Mouse (Mus musculus) frontal cortex, postnatal 10 days (tissue): ENCODE measurements around the gene Klb.
"Not testable (repeated sequence)": the region's sequence is repeated elsewhere in the genome, so short reads cannot be mapped to it uniquely, and the experiment has no call there.

ENCODE experiments used
- DNase-seq, 2 experiments: peaks; one replicate each; pipeline ENCODE4 v3.0.0; 2022; ENCODE audit warnings: low spot score in 2 of 2, mixed read lengths in 1 of 2

Gene Klb

DNA sequence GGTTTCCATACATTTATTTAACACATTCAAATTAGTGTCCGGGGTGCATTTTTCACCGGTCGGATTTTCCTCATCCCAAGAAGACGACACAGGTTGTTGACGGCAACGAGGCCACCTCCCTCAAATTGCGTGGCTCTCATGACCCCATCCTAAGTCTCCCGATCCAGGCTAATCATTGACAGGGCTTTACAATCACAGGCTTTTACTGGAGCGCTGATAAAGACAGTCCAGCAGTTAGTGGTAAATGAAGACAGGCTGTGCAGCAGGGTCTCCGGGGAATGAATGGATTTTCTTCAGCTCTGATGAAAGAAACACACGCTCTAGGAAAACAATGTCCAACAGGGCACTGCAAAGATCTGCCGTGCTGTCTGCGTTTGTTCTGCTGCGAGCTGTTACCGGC, at the start of gene Klb:
Klb (plus strand) TSS at position 147 of the 400 bp plus-strand sequence.
- DNase-seq: no peak

DNA sequence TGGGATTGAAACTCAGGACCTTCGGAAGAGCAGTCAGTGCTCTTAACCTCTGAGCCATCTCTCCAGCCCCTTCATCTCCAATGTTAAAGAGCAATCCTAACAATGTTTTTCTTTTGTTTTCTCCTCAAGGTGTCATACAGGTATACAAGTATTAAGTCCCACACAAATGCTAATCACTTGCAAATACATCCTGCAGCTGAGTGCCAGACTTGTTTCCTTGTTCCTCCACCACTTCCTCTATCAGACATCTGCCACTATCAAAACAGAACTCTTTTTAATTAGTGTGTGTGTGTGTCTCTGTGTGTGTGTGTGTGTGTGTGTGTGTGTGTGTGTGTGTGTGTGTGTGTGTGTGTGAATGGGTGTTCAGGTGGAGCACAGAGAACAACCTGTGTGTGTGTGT, 48.5 kb upstream of the Klb start:
- not testable (repeated sequence) for DNase-seq

DNA sequence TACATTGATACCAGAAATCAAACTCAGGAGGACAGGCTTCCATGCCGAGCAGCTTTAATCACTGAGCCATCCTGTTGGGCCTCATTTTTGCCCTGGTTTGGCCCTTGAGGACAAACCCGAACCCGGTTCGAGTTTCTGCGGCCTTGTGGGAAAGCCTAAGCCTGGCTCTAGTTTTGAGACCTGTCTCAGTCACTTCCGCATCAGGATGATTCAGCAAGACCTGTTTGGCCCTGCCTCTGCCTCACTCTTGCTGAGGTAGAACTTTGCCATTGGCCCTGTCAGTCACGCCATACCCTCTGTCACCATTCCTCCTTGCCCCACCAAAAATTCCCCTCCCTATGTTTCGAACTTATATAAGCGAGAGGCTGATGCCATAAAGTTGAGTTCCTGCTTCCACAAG, 48.0 kb upstream of the Klb start:
- no peak for DNase-seq

DNA sequence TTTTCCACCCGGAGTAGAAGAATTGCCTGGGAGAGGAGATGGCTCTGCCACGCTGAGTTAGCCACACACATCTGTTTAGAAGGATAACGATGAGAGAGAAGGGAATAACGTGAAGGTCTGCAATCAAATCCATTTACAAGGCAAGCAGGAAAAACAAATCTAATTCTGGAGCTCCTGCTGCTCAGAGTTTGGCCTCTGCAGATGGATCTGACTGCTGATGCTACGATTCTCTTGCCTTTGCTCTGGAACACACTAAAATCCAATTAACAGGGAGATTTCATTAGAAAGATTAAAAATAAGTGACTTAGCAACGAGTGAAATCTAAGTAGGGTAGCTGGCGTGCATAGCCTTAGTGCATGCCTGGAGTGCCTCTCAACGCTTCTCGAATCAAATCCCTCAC, 42.6 kb upstream of the Klb start:
- no peak for DNase-seq

DNA sequence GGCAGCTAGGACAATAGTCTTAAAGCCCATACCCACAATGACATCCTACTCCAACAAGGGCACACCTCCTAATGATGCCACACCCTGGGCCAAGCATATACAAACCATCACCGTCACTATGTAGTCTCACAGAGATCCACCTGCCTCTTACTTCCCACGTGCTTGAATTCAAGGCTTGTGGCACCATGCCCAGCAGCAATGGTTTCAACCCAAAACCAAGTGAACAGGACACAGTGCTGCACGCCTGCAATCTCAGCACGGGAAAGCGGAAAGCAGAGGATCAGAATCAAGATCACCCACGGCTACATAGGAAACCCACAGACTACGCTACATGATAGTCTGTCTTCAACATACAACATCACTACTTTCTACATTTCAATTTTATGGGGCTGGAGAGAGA, 39.9 kb upstream of the Klb start:
- no peak for DNase-seq

DNA sequence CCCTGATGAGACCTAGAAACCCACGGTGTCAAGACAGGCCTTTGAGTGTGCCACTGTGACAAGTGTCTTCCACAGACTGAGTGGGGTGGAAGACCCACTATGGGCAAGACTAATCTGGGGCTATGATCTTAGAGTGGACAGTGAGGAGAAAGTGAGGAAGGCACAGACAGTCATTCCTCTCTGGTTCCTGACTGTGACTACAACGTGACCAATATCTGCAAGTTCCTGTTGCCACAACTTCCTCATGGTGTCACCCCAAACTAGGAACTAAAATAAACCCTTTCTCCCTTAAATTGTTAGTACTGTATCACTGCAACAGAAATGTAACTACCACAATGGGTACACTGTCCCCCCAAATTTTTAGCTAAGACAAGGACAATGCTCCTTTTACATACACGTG, 39.2 kb upstream of the Klb start:
- DNase-seq: no peak

DNA sequence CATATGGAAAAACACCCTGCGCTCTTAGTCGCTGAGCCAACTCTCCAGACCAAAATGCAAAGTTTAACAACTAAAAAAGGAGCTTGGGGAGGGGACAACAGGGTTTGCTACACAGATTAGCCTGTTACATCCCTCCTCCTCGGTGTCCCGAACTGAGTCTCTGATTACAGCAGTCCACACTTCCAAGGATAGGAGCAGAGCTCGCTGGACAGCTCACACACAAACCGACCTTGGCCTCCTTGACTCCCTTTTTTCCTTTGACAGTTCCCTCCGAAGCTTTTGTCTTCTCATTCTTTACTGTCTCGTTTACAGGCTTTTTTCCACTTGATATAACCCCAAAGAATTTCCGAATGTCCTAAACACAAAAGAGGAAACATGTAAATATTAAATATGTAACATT, 28.9 kb upstream of the Klb start:
- no peak for DNase-seq

DNA sequence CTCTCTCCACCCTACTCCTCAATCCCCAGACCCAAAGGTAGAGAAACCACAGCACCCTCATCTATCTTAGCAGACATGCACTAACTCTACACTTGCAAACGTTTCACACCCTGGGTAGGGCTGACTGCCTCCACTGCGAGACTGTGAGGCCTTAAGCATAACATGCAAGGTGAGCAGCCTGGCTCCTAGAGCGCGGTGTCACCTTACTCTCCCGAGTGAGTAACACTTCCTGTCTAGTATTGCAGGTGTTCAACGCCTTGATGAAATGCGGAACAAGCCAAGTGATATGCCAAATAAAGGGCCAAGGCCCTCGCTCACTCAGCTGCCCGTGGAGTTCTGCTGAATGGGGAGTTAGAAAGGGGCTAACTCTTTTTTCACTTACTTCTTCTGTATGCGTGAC, 25.9 kb upstream of the Klb start:
- DNase-seq: no peak

DNA sequence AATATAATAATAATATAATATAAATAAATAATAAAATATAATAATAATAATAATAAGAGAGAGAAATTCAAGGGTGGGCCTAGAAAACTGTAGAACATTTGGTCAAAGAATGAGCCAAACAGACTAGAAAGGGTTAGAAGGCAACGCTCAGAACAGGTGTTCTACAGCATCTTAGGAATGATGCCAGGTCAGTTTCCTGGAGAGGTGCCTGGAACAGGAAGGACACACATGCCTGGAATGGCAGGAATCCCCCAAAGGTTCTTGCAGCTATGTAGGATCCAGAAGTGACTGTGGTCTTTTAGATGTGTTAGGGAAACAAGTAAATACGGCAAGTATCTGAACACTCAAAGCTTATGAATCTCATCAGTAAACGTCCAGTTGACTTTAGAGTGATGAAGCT, 23.8 kb upstream of the Klb start:
- DNase-seq: no peak

DNA sequence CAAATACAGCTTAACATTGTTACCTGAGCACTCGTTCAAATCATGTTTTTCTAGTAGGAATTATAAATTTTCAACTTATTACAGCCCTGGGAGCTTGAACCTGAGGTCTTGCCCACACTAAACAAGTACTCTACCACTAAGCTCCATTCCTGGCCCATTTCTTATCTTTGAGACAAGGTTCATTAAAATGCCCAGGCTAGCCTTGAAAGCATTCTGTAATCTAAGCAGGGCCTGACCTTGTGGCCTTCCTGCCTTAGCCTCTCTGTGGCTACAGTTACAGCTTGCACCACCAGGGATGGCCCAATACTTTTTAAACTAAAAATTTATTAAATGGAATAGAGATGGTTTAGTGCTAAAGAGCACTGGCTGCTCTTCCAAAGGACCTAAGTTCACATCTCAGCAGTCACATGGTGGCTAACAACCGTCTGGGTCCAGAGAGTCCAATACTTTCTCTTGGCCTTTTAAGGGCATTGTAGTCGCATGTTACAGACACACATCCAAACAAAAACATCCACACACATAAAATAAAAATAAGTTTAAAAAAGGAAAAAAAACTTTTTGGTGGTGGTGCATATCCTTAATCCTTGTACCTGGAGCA, 23.3 kb upstream of the Klb start:
- DNase-seq: no peak

DNA sequence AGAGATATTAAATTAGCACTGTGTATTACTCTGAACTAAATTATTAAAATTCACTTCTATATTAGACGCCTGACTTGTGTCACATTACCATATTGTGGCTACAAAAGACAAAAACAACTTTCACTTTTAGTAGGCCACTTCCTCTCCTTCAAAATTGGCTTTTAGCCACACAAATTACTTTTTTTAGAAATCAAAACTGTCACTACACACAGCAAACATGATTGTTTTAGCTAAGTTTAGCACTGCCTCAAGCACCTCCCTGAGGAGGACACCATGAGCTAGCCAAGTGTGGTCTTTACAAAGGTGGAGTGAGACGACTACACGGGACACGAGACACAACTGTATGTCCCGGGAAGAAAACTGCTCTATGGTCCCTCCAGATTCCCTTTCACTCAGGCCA, 21.9 kb upstream of the Klb start:
- no peak for DNase-seq

DNA sequence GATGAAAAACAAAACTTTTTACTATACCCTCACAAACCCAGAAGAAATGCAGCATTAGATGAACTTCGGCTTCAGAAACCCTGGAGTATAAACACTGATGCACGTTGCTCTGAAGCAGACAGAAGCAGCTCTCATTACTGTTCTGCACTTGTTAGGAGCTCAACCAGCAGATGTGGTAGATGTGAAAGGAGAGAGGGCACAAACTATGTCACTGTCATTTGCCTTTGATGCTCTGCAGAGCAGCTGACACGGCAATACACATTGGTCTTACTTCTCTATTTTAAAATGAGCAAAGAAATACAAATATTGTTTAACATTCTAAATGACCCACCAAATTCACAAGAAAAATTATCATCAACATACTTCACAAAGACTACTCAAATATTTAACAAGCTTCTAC, 18.1 kb upstream of the Klb start:
- no peak for DNase-seq

DNA sequence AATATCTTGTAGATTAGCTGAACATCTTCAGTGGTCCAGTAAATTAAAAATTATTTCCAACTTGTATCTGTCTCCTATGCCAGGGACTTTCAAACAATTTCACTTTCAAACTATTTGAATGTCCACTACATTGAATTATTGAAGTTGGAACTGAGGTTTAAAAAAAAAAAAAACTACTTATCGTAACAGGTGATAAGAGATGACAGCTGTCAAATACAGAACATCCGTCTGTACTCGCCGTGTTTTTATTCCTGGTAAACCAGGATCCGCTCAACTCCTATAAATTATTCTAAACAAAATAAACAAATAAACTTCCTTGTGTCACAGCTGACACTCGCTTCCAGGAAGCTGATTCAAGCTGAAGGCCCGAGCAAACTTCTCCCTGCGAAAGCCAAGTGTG, 13.3 kb upstream of the Klb start:
- DNase-seq: no peak

DNA sequence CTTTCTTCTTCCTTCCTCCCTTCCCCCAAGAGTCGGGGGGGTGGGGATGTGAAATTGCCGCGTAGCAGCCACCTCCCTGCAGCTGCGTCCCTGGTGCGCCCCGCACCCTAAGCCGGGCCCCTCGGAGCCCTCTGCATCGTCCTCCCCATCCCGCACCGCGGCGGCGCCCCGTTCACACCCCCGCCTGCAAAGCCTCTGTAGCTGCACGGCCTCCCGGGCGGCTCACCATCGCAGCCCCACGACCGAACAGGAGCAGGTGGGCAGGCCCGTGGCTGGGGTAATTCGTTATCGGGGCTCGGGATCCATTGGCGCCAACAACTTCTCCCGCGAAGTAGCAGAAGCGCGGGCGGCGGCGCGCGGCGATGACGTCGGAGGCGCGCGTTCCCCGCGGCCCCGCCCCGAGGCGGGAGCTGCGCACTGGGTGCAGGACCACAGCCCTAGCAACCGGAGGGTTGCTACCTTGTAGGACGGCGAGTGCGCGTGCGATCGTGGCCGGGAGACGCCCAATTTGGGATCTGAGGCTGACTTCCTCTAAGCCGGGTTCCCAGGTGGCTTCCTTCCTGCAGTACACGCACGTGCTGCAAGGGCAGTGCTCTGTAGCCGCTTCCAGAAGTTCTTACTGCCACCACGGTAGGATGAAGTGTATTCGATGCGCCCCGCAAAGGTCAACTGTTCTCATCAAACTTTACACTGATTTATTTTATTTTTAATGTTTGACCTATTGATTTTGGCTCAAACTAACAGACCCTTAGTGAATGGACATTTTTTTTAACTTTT, 12.6 kb upstream of the Klb start, which contains the start of gene Rfc1:
Rfc1 (minus strand) TSS at position 373 of the 777 bp plus-strand sequence.
- peak; percentile 88 to 90 for DNase-seq

DNA sequence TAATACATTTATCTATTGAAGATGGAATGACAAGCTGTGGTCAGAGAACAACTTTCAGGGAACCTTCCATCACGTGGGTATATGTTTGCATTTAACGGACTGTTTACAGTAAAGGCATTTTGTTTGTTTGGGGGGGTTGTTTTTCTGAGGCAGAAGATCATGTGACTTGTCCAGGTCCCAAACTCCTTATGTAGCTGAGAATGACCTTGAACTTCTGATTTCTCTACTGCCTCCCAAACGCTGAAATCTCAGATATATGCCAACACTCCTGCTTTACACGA, 12.1 kb upstream of the Klb start:
- no peak for DNase-seq

DNA sequence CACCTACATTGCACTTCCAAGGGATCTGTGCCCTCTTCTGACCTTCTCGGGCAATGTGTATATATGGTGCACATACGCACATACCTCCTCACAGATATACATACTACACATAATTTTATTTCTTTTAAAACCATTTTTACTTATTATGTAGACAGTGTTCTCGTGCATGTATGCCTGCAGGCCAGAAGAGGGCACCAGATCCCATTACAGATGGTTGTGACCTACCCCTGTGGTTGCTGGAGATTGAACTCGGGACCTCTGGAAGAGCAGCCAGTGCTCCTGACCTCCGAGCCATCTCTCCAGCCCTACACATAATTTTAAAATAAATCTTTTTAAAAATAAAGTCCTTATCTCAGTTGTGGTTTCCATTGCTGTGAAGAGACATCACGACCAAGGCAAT, 9.7 kb upstream of the Klb start:
- no peak for DNase-seq

DNA sequence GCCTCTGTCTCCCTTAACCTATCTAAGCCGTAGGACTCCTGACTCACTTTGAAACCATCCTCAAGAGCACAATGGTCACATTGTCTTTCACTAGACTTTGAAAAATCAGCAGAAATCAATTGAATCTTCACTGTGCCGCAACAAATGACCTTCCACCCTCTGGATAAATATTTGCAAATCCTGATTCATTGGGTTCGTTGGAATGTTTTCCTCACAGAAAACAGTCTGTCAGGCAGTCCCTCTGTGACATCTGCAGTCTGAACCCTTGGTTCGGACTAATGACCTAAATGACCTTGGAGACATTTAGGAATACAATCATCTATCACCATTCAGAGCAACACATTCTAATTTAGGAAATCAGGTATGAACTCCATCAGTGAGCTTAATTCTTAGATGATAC, 7.9 kb upstream of the Klb start:
- no peak for DNase-seq

DNA sequence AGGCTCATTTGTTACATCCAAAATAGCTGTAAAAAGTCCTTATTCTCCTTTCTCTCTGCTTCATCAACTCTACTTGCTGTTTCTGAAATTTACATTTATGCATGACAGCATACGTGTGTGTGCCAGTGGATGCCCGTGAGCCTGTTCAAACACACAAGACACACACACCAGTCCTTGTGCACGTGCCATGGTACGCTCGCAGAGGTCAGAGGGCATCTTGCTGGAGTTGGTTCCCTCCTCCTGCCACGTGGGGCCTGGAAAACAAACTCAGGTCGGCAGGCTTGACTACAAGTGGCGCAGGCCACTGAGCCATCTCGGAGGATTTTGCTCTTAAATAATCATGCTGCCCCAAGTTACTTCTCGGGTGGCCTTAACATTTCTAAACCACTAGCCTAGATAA, 2.4 kb downstream of the Klb start:
- no peak for DNase-seq

DNA sequence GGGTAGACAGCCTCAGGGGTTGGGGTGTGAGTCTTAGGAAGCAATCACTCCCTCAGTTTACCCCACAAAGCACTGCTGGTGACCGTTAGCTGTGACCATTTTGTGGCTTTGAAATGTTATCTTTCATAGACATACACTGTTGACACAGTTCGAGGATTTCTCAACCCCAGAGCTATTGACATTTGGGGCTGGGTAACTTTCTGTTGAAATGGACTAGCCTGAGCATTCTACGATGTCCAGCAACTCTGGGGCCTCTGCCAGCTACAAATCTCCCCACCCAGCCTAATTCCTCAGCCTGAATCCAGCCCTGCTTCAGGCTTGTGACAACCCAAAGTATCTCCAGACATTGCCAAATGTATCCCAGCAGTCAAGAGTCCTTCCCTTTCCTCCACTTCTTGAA, 6.0 kb downstream of the Klb start:
- no peak for DNase-seq

DNA sequence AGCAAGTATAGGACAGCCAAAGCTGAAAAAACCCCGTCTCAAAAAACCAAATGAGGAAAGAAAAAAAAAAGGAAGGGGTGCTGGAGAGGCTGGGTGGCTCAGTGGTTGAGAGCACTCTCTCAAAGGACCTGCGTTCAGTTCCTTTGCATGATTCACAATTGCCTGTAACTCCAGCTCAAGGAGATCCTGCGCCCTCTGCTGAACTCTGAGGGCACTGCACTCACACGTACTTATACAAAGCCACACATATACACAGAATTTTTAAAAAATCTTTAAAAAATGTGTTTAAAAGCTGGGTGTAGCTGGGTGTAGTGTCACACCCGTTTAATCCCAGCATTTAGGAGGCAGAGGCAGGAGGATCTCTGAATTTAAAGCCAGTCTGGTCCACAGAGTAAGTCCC, 6.9 kb downstream of the Klb start:
- DNase-seq: no peak

DNA sequence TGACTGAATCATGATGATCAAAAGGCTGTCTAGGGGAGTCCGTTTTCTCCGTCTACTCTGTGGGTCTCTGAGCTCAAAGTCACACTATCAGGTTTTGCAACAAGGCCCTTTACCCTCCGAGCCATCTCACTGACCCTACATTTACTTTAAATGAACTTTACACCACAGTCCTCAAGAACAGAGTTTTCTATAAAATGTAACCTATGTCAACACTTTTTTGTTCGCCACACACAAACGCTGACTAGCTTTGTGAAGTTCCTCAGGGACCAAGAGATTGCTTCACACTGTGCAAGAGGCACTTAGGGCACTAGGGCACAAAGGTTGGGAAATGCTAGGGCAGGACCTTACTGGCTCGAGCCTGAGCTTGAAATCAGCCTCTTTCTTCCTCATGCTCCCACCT, 8.7 kb downstream of the Klb start:
- DNase-seq: no peak

DNA sequence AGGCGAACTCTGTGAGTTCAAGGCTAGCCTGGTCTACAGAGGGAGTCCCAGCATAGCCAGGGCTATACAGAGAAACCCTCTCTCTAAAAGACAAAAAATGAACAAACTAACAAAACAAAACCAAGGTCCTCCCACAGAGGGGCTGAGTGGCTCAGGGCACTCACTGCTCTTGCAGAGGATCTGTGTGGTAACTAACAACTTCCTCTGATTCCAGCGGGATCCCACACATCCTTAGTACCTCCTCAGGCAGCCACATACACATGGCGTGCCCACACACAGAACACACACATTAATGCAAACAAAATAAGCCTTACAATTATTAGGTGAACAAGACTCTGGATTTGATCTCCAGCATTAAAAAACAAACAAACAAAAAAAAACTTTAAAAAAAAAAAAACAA, 9.7 kb downstream of the Klb start:
- no peak for DNase-seq

DNA sequence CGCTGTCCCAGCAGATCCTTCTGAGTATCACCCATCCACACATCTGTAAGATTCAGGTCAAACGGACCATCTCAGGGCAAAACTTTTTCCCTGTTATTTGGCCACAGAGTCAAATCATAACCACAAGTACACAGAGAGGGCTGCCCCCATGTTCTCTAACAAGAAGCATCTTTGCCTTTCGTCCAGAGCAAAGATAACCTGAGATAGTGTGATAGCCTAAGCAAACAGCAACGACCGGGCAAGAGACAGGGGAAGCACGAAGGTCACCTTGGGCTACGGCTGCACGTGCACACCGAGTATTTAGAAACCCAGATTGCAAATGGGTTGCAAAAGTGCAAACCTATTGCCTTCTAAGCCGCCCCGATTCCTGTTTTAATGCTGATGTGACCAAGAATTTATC, 19.7 kb downstream of the Klb start:
- DNase-seq: no peak

DNA sequence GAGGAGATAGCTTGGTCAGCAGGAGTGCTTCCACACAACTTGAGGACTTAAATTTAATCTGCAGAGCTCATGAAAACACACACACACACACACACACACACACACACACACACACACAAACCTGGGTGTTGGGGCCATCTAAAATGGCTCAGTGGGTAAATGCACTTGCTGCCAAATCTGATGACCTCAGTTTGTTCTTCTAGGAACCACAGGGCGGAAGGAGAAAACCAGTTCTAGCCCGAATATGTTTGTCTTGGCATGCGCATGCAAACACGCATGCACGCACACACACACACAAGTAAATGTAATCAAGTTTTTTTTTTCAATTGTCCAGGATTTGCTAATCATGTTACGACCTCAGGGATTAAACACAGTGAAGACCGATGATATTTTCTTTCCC, 23.4 kb downstream of the Klb start:
- no peak for DNase-seq
